Mouse (Mus musculus): Measurements from ENCODE around the gene Dop1a. TPM values are rescaled to one million over a fixed set of nuclear protein-coding genes. Genes with fewer than 3 reads are reported as not detected.

Dop1a gene
- total RNA-seq, 2 experiments from 2014 or later, result 23.4 to 26.8 TPM

DNA sequence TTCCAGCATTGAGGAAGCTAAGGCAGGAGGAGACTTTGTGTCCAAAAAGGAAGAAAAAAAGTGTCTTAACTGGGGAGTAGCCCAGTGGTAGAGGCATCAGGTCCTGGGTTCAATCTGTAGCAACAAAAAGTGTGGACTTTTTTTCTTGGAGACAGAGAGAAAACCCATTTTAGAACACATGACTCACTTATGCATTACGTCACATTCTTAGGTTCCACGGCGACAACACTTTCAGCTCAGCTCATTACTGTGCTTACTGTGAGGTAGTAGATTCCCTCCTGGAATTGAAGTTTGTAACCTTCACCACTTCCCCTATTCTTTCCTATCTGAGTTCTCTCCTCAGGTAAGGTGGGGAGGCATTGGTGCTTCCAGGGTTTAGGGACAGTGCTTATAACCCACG is 29.3 kb downstream of the Dop1a start:
- intact Hi-C loops (cut with DNase I), result no loop called here
- no peak for DNase-seq

- DNase-seq, result no peak
- intact Hi-C loops (cut with DNase I), result no loop called here
Observed at GRCm38 (mm10) chr9:86499083-86499482, 32.1 kb downstream of the Dop1a start.

DNA sequence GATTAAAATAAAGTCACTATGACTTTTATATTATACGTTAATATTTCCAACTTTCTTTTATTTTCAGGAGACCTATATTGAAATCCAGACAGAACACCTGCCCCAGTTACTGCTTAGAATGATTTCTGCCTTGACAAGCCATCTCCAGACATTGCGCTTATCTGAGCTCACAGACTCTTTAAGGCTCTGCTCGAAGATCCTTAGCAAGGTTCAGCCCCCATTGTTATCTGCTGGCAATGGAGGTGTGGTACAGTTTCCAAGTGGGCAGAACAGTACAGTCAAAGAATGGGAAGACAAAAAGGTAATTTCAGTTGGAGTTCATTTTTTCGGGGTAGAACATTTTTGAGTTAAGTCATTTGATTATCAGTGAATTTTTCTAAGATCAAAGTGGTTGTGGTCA is 40.5 kb downstream of the Dop1a start:
- intact Hi-C loops (cut with DNase I), result no loop called here
- no peak for DNase-seq

GRCm38 (mm10) chr9:86513733-86514132 is 46.8 kb downstream of the Dop1a start:
- intact Hi-C loops (cut with DNase I), result no loop called here

DNA sequence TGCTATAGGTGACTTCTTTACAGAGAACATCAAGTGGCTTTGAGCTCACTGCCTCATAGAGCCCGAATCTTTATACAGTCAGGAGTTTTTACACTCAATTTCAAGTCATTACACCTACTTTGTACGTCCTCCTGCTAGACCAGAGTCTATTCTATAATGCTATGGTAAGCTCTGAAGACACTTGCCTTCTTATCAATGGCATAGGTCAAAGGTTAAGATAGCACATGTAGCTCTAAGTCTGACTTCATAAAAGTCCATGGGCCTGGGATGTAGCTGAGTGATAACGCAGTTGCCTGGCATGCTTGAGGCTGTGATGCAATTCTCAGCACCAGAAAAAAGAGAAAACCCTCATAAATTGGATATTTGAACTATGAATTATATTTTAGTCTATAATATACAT is 47.4 kb downstream of the Dop1a start:
- no peak for DNase-seq
- intact Hi-C loops (cut with DNase I), result no loop called here

More at GRCm38 (mm10) chr9:86513733-86514132, 46.8 kb downstream of the Dop1a start:
- DNase-seq, result peak in 1 of 2 experiments; percentile 8

DNA sequence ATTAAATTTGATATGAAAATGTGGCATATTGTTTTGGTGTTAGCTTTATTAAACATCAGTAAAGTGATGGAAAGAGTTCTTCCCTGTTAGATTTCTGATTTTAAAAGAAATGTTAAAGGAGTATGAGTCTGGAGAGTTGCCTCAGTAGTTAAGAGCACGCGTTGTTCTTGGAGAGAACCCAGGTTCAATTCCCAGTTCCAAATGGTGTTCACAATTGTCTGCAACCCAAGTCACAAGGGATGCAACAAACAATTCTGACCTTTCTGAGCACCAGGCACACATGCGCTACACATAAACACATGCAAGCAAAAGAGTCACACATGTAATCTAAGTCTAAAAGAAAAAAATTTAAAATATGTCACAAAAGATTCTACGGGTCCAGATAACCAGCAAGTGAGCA is 47.8 kb downstream of the Dop1a start:
- no peak for DNase-seq
- intact Hi-C loops (cut with DNase I), result no loop called here

DNA sequence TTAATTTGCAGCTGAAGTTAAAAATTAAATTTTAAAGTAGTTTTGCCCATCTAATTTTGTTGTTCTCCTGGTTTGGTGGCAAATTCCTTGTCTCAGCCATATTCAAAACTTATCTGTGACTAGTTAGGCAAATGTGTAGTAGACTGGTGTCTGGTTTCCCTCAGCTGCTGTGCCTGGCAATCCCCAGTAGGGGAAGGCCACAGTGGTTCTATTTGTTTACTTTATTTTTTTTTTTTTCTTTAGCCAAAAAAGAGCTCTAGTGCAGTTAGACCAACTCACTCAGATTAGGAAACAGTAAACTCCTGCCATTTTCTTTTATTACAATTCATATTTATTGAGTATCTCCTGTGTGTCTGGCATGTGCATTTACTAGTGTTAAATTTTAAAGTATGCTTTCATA is 55.4 kb downstream of the Dop1a start:
- DNase-seq, result no peak
- intact Hi-C loops (cut with DNase I), result no loop called here

DNA sequence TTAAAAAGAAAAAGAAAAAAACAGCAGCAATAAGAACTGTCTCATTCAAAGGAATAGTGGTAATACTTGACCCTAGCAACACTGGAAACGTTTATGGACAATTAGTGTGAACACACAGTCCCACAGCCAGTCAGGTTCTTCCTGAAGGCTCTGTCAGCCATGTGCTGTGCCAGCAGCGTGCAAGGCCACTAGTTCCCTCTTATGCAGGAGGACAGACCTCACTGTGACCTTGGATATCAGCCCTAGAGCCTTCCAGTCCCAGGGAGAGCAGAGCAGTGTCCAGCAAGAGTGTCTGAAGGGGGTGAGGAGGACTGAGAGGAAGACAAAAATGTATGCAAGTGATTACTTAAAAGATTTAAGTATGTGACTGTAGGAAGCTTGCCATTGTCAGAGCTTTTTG is 58.6 kb downstream of the Dop1a start:
- intact Hi-C loops (cut with DNase I), result no loop called here

DNA sequence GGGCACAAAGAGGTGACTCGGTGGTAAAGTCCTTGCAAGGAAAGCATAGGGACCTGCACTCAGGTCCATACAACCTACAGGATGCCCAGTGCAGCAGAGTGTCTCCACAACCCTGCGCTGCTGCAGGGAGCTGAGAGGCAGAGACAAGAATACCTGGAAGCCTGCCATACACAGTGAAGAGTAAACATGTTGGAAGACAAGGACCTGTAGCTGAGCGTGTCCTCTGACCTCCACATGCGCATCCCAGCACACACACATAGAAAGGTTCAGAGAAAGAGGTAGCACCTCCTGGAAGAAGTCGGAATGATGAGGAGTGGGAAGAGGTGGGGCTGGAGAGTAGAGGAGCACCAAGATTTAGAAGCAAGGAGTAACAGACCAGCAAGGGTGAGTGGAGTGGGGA is 67.1 kb downstream of the Dop1a start:
- intact Hi-C loops (cut with DNase I), result no loop called here
- DNase-seq, result no peak

More for the DNA sequence above, 58.6 kb downstream of the Dop1a start:
- DNase-seq, result peak; percentile 9 to 18

- intact Hi-C loops (cut with DNase I), result no loop called here
- no peak for DNase-seq
Observed at GRCm38 (mm10) chr9:86543451-86543850, 76.5 kb downstream of the Dop1a start.

DNA sequence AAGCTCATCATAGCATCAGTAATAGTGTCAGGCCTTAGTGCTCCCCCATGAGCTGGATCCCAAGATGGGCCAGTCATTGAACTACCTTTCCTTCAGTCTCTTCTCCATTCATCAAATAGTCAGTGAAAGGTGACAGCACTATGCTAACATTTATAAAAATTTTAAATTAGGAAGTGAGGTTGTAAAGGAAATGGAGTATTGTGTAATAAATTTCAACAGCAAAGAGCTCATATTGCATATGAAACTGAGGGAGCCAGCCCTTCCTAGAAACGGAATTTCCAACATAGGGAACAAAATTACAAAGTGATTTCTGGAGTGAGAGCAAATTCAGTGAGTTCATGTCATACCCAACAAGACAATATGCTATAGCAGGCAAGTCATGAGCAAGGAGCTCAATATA is 77.6 kb downstream of the Dop1a start:
- intact Hi-C loops (cut with DNase I), result no loop called here
- no peak for DNase-seq

DNA sequence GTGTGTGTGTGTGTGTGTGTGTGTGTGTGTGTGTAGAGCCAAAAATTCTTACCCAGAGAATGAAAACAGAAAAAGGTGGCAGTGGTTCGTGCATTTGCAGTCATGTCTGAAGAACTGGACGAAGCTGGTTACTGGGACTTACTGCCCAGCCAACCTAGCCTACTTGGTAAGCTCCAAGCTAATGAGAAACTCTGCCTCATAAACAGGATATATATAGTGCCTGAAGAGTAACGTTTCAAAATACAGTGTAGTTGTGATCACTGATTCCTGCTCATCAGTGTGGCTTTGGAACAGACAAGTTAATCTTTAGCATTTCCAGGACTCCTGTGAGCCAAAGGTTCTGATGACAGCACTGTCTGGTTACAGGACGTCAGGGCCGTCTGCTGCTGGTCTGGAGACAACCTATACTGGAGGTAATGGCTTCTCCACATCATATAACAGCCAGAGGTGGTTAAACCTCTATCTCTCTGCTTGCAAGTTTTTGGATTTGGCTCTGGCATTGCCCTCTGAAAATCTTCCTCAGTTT is 82.7 kb downstream of the Dop1a start:
- intact Hi-C loops (cut with DNase I), result no loop called here
- no peak for DNase-seq

GRCm38 (mm10) chr9:86550717-86551116 is 83.8 kb downstream of the Dop1a start:
- no peak for DNase-seq
- intact Hi-C loops (cut with DNase I), result no loop called here

DNA sequence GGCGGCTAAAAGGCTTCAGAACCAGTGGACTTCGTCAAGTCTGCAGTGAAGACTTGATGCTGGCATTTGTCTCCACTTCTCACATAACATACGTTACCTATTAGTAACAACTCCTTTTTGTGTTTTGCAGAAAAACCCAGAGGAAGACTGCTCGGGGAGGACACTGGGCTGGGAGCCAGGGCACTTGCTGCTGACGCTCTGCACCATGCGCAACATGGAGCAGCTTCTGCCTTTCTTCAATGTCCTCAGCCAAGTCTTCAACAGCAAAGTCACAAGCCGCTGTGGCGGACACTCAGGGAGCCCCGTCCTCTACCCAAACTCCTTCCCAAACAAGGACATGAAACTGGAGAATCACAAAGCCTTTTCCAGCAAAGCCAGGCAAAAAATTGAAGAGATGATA is 86.9 kb downstream of the Dop1a start:
- intact Hi-C loops (cut with DNase I), result no loop called here
- no peak for DNase-seq

DNA sequence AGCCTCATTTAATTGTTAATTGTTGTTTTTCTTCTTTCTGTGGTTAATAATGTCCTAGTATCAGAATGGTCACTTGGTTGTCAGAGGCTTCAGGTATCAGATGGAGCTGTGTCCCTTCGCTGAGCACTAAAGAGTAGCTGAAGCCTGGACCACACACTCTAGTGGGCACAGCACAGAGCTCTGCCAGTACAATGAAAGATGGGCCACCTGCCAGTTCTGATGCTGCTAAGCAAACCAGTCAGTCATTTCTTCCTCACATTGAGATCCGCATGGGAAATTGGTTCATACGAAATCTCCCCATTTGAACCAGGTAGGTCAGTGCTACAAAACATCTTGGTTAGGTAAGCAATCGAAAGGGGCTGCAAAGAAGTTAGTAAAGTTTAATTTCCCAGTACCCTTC is 87.7 kb downstream of the Dop1a start:
- DNase-seq, result no peak
- intact Hi-C loops (cut with DNase I), result no loop called here

- intact Hi-C loops (cut with DNase I), result no loop called here
- no peak for DNase-seq
Observed at GRCm38 (mm10) chr9:86560543-86560942, 93.6 kb downstream of the Dop1a start.

- DNase-seq, result no peak
Observed at GRCm38 (mm10) chr9:86569314-86569910, 102.5 kb downstream of the Dop1a start.

DNA sequence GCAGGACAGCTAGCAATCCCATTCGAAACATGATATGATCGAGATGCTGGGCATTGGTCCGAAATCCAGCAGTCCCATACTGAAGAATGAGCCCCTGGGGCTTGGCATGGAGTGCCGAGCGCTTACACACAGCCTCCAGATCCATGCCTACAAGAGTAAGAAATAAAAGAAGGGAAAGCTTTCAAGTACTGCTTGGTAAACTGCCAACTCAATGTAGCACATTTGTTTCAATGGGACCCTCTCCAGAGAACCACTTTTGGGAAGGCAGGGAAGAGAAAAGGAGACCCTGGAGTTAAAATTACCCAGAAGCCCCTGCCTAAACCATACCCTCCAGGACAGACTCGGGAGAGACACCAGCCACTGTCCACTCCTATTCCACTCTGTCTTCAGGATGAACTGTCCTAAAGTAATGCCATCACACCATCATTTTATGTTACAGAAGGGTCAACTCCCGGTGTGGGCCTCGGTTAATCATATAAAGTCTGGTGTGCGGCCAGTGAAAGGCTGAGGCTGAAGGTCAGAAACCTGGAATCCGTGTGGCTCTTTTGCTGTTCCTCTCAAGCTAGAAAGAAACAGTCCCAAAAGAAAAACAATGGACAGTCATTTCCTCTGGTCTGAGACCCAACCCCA is 103.4 kb downstream of the Dop1a start:
- no peak for DNase-seq
- intact Hi-C loops (cut with DNase I), result loop anchor here (5.0 to 10.0 kb wide), 2 partner anchors 726 to 793 kb away; partner anchors contain the start of gene Tpbg

More at GRCm38 (mm10) chr9:86569314-86569910, 102.5 kb downstream of the Dop1a start:
- intact Hi-C loops (cut with DNase I), result no loop called here

DNA sequence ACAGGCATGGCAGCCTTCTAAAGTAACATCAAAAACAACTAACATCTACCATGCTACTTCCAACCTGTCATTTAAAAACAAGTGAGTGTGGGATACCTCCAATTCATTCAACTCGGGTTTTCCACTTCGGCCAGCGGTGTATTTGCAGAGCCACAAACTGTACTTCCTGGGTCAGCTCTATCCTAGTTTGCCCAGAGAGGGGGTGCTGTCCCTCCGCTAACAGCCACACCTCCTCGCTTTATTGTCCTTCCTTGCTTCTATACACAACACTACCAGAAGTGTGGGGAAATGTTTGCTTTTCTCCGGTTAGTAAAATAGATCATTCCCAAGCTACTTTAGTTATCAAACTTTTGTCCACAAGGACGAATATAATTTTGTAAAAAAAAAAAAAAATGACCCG is 104.0 kb downstream of the Dop1a start:
- DNase-seq, result no peak
- intact Hi-C loops (cut with DNase I), result loop anchor here (5.0 to 10.0 kb wide), 2 partner anchors 726 to 794 kb away; partner anchors contain the start of gene Tpbg

GRCm38 (mm10) chr9:86571540-86572135 is 104.7 kb downstream of the Dop1a start, which contains the start of the genes Pgm3 and Rwdd2a:
TSS of gene Pgm3 (minus strand) at chr9:86571842.
TSS of gene Rwdd2a (plus strand) at chr9:86571991.
- DNase-seq, result peak; percentile 97 to 98
- intact Hi-C loops (cut with DNase I), result loop anchor here (2.0 to 10.0 kb wide), 3 partner anchors 105 to 794 kb away; partner anchors contain the start of genes Dop1a and Tpbg

- no peak for DNase-seq
- intact Hi-C loops (cut with DNase I), result loop anchor here (2.0 to 10.0 kb wide), 3 partner anchors 105 to 795 kb away; partner anchors contain the start of genes Dop1a and Tpbg
Observed at GRCm38 (mm10) chr9:86572196-86572595, 105.2 kb downstream of the Dop1a start.

Measured in heart, postnatal 10 days (tissue).